Mouse (Mus musculus) spleen, postnatal 36 days (tissue): ENCODE data around the gene Nme9.
A peak's percentile ranks its signal among the peaks of the same experiment; 100 is the strongest.

ENCODE experiments used
- DNase-seq, 2 experiments: peaks; one replicate each; pipeline ENCODE4 v3.0.0; 2022; ENCODE audit warnings: low spot score in 2 of 2, mixed read lengths in 1 of 2

Gene Nme9

GRCm38 (mm10) chr9:99436182-99437030 is 14.9 kb upstream of the Nme9 start:
- peak; percentile 19 to 38 for DNase-seq

GRCm38 (mm10) chr9:99437031-99437764 is 14.1 kb upstream of the Nme9 start, which contains the start of gene Mras:
Gene Mras (minus strand): TSS chr9:99437381.
- DNase-seq = no peak

- no peak for DNase-seq
Measured at GRCm38 (mm10) chr9:99437781-99438565, 13.3 kb upstream of the Nme9 start.

DNA sequence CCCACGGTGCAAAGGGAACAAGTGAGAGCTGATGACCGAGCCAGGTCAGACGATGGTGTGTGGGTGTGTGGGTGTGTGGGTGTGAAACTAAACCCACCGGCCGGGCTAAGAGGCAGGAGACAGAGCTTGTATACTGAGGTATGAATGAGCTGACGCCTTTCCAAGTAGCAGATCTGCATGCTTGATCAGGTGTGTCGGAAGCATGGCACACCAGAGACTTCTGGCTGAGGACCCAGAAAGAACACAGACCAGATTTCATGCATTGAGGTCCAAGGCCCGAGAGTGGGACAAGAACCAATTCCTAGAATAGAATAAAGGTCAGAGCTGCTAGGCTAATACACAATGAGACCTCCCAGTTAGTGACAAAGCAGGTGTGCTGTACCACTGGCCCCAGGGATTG is 12.2 kb upstream of the Nme9 start:
- DNase-seq = no peak

DNA sequence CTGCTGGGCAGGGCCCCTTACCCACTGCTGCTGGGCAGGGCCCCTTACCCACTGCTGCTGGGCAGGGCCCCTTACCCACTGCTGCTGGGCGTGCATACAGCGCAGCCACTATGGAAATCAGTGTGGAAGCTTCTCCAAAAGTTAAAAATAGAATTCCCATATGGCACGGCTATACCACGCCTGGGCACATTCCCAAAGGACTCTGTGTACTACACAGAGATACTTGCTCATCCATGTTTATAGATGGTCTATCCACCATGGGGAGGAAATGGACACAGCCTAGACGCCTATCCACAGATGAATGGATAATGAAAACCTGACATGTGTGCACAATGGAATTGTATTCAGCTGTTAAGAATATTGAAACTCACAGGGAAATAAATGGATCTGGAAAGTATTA is 10.3 kb upstream of the Nme9 start:
- no peak for DNase-seq

DNA sequence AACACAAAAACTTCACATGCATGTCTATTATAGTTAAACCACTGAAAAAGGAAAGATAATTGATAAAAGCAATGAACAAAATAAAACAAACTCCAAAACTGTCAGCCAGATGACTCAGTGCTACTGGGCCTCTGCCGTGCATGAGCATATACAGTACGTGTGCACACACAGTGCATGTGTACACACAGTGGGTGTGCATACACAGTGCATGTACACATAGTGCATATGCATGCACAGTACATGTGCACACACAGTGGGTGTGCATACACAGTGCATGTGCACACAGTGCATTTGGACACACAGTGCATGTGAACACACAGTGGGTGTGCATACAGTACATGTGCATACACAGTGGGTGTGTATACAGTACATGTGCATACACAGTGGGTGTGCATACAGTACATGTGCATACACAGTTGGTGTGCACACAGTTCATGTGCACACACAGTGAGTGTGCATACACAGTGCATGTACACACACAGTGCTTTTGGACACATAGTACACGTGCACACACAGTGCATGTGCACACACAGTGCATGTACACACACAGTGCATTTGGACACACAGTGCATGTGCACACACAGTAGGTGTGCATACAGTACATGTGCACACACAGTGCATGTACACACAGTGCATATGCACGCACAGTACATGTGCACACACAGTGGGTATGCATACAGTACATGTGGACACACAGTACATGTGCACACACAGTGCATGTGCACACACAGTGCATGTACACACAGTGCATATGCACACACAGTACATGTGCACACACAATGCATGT is 9.4 kb upstream of the Nme9 start:
- DNase-seq = no peak

DNA sequence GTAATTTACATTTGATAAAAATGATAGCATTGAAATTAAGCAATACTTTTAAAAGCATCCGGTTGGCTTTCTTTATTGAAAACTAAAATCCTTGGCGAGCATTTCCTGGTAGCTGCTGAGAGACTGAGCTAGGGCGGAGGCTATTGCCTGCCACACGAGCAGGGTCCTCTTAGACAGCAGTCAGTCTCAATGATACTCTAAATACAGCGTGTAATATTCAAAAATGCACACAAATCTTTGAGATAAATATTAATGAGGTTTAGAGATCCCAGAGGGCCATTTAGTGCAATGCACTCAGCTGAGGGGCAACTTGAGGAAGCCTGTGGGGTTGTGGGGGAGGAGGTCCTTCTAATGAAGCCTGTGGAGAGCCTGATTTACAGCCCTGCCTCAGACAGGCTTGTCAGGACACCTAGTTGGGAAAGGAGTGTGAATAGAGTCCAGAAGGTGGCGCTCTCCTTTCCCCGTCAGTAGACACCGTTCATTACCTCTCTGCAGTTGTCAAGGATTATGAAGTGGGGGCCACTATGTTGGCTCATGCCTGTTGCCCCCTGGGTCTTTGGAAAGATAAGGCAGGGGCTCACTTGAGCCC is 6.6 kb upstream of the Nme9 start:
- no peak for DNase-seq

DNA sequence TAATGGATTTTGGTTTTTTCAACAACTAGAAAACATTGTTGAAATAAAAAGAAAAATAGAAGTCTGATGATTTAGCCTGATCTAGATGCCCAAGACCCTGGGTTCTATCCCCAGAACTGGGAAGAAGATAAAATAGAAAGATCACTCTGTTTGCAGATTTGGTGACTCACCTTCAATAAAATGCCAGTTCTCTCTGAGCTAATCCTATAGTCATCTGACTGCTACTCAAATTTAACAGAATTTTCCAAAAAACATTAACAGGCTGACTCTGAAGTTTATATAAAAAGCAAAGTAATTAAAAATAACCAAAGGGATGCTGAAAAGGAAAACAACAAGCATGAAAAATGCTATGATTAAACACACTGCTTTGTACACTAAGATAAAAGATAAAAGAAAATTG is 5.0 kb upstream of the Nme9 start:
- DNase-seq = no peak

DNA sequence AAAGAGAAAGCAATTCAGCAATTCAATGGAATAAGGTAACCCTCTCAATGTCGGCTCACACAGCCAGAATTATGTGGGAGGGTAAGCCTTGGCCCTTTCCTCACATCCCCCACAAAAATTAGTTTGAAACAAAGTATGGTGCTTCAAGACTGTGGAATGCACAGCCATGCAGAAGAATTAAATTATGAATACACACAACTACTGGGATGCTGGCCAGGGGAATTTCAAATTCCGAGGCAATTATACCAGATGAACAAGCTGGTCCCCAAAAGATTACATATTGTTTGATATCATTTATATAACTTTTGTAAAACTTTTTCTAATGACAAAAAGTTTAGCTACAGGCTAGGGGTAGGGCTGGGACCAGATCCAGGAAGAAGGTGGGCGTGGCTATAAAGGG is 4.0 kb upstream of the Nme9 start:
- DNase-seq = no peak

GRCm38 (mm10) chr9:99449886-99450647 is 1.2 kb upstream of the Nme9 start:
- DNase-seq = peak in 1 of 2 experiments; percentile 4

DNA sequence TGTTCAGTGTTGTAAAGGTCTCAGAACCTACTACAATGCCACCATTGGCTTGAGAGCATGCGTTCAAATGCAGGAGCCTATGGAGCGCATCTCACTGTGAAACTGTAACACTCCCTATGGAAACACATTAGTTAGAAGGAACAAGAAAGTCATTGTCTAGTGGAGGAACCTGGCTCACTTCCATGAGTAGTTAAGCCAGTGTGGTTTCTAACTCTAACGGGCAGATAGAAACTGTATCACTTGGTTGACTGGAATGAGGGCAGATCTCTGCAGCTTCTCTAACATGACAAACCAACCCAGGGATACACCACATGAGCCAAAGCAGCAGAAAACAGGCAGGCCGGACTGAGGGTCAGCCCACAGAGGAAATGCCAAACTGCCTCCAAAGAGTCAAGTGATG is 2.9 kb downstream of the Nme9 start:
- DNase-seq = no peak

GRCm38 (mm10) chr9:99458529-99459208 is 7.4 kb downstream of the Nme9 start:
- DNase-seq = peak; percentile 24 to 29

DNA sequence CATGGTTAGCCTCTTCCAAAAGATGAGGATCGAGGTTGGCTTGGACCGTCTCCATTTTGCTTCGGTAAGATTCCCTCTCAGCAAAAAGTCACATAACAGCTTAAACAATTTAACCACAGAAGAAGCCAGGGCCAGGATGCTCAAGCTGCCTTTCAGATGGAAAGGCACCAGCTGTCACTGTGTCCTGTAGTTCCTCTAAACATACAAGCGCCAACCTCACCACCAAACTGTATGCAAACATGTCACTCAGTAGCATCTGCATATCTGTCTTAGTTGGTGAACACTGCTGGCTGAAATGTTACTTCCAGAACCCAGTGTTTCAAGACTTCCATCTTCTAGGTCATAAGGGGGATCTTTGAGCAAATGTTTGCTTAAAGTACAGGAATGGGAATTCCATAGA is 8.5 kb downstream of the Nme9 start:
- no peak for DNase-seq

DNA sequence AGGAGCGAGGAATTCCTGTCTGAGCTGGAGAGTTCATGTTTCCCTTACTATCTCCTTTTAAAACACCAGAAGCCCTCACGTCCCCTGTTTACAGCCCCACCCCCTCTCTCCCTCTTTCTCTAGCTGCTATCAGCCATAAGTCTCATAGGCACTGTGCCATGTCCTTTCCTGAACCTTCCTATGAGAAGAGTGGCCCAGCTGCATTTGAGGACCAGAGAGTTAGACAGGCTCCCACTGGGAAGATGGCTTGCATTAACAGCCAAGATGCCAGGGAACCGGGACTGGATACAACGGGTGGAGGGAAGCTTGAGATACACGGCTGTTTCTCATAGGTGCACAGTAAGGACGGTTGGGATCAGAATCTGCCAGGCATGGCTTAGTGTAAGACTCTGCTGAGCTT is 13.6 kb downstream of the Nme9 start:
- DNase-seq = no peak

DNA sequence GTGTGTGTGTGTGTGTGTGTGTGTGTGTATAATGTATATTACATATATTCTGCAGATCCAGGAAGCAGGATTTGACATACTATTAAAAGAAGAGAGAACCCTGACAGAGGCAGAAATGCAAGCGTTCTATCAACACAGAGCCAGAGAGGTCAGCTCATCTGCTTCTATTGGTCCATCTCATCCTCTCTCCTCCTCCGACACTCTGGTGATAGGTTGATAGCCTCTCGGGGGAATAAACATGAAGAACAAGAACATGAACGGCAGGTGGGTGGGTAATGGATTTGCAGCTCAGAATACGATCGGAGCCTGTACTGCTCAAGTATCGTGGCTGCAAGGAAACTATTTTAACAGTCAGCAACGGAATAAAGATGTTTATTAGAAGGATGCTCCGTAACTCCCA is 17.3 kb downstream of the Nme9 start:
- DNase-seq = no peak

DNA sequence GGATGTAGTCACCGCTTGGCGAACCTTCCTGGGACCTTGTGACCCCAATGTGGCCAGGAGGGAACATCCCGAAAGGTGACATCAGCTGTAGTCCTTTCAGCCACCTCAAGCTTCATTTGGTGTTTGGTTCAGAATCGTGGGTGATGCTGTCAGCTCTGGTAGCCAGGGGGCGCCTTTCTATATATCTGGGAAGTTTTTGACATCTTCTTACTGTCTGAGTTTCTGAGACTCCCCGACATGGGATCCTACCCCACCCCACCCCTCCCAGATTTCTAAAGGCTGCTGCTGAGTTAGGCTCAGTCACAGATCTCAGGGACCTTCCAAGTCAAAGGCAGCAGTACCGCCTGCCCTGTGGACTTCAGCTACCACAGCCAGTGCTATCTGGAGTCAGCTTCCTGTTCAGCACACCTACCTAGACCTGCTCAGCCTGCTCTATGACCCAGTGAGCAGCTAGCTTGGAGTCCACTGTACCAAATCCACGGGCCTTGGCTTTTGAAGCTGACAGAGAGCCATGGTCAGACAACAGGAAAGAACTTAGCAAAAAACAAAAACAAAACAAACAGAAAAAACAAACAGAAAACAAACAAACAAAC is 18.5 kb downstream of the Nme9 start:
- DNase-seq = no peak

- no peak for DNase-seq
Measured at GRCm38 (mm10) chr9:99470347-99471092, 19.2 kb downstream of the Nme9 start.

DNA sequence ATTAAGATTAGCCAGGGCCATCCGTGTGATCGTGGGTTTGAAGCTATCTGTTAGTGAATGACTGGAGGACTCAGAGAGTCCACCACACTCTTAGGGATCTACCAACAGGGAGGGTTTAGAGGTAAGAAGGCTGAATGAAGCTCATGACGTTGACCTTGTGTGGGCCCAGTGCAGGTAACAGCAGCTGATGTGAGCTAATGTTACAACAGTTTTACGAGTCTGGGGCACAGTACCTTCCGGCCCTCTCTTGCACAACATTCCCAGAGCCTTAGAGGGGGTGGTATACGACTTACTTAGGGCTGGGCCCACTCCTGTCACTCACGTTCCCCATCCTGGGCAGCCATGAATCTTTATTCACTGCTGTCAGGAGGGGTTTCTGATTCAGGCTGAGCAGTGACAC is 20.1 kb downstream of the Nme9 start:
- no peak for DNase-seq
